Mouse (Mus musculus): ENCODE data around the gene Grin3a.

GRCm38 (mm10) chr4:49688594-49689288, 156.8 kb downstream of the Grin3a start:
- TF ChIP-seq UBTF (IDR thresholded peaks at IDR 0.05; ENCODE audit: borderline replicate concordance, insufficient read depth, low read depth, low read length) (no peak), MAX (IDR thresholded peaks at IDR 0.05; ENCODE audit: low read length) (no peak), POLR2A (IDR thresholded peaks at IDR 0.05; ENCODE audit: control insufficient read depth in 1 of 2, insufficient read depth in 1 of 2, low read depth in 1 of 2, low read length in 2 of 2, poor library complexity in 1 of 2) (no peak), EP300 (IDR thresholded peaks at IDR 0.05; ENCODE audit: low read depth in 1 of 2, low read length in 2 of 2) (no peak), NELFE (IDR thresholded peaks at IDR 0.05; ENCODE audit: low read depth, low read length) (no peak), CTCF (IDR thresholded peaks at IDR 0.05 in 2 of 3, conservative IDR thresholded peaks at IDR 0.05 in 1 of 3; ENCODE audit: control insufficient read depth in 1 of 3, insufficient read depth in 1 of 3, low read depth in 2 of 3, low read length in 3 of 3, poor library complexity in 1 of 3, severe bottlenecking in 1 of 3) (peak; percentile 55 to 82 (median 67)), SMC3 (IDR thresholded peaks at IDR 0.05; ENCODE audit: low read depth, low read length) (peak; percentile 84), MXI1 (IDR thresholded peaks at IDR 0.05; ENCODE audit: low read depth, low read length) (no peak)
